8 mouse cellular contexts compared by ENCODE assay signal in the genomic region with DNA sequence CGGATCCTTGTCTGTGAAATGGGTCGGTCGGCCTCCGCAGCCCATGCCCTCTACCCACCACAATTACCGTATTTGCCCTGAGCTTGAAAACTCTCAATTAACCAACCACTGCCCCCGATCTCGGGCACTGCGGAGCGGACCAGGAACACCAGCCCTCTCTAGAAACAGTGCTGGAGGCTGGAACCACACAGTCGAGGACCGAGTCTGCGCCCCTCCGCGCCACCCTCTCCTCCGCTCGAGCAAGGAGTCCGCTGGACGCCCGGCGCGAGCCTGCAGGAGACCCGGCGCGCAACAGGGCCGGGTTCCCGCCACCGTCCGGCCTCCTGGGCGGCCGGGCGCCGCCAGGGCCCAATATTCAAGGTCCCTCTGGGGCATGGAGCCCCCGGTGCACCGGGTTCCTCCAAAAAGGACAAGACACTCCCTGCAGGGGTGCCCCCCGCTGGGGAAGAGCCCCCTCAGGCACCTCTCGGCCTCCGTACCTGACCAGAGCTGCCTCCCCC. TPM values are rescaled to one million over a fixed set of nuclear protein-coding genes. Genes with fewer than 3 reads are reported as not detected.
DNase-seq lines count a peak whose midpoint lies in the region; ATAC-seq and TF ChIP-seq lines count a peak whose summit lies in the region.

No protein-coding gene starts in this region.

- peaks cover 20% of the 10 kb centered on the region for H3K36me3 ChIP-seq in embryonic facial prominence, embryonic 13.5 days
- H3K36me3 ChIP-seq in neural tube, embryonic 13.5 days: 0 out of 2 replicates have a peak, but pooled peaks cover 18% of the 10 kb centered on the region

- no peaks in the 10 kb centered on the region for H3K27me3 ChIP-seq in embryonic facial prominence, embryonic 13.5 days
- H3K27me3 ChIP-seq in neural tube, embryonic 13.5 days: no peaks in the 10 kb centered on the region

- no peak for DNase-seq in lung, adult 2 months
- no peak for DNase-seq in lung, postnatal 14 days
- no peak for DNase-seq in gastrocnemius, postnatal 36 days
- no peak for DNase-seq in right cerebral cortex, adult 18-20 months
- DNase-seq in frontal cortex, adult 2 months (ENCODE audit: extremely low spot score in 1 of 2, low spot score in 1 of 2): no peak

- peak overlapping the region; percentile 82 for H3K4me2 ChIP-seq in embryonic facial prominence, embryonic 13.5 days
- H3K4me2 ChIP-seq in neural tube, embryonic 13.5 days: peak overlapping the region; percentile 92

- H3K4me1 ChIP-seq in lung, adult 2 months (ENCODE audit: control insufficient read depth, insufficient read depth, low read length): peaks cover 14% of the 10 kb centered on the region
- peaks cover 23% of the 10 kb centered on the region for H3K4me1 ChIP-seq in embryonic facial prominence, embryonic 13.5 days
- peaks cover 48% of the 10 kb centered on the region for H3K4me1 ChIP-seq in neural tube, embryonic 13.5 days (replicated peaks)

- intact Hi-C loops in gastrocnemius, postnatal 36 days (cut with DNase I): no loop called here

- no peaks in the 10 kb centered on the region for H3K9me3 ChIP-seq in embryonic facial prominence, embryonic 13.5 days
- H3K9me3 ChIP-seq in neural tube, embryonic 13.5 days: no peaks in the 10 kb centered on the region

- peak overlapping the region; percentile 92 for H3K27ac ChIP-seq in embryonic facial prominence, embryonic 13.5 days
- peak overlapping the region; percentile 95 for H3K27ac ChIP-seq in neural tube, embryonic 13.5 days (replicated peaks)

- no peak for TF ChIP-seq CTCF in lung, adult 2 months (IDR thresholded peaks at IDR 0.05; ENCODE audit: insufficient read depth, low read length)

- WGBS in lung, adult 2 months: under 1% methylated on average over 37 of the region's 37 CpGs
- under 1% methylated on average over 35 of the region's 37 CpGs for WGBS in embryonic facial prominence, embryonic 13.5 days
- WGBS in neural tube, embryonic 13.5 days: under 1% methylated on average over 36 of the region's 37 CpGs

- ATAC-seq in embryonic facial prominence, embryonic 13.5 days (ENCODE audit: insufficient number of reproducible peaks, insufficient read depth, low FRiP score, low TSS enrichment, low read depth): no peak; the same call in 1 of the 2 replicates
- ATAC-seq in inflammation-experienced regulatory T-cells, adult 6 months: peak; percentile 5
- peak; percentile 60 for ATAC-seq in neural tube, embryonic 13.5 days (ENCODE audit: low read depth)

- H3K9ac ChIP-seq in embryonic facial prominence, embryonic 13.5 days: peak overlapping the region; percentile 99
- H3K9ac ChIP-seq in neural tube, embryonic 13.5 days: peak overlapping the region; percentile 94

- H3K4me3 ChIP-seq in lung, adult 2 months (replicated peaks; ENCODE audit: extremely low read depth, low read depth, low read length): peak overlapping the region; percentile 75
- peak overlapping the region; percentile 100 for H3K4me3 ChIP-seq in embryonic facial prominence, embryonic 13.5 days
- H3K4me3 ChIP-seq in neural tube, embryonic 13.5 days: peak overlapping the region; percentile 95

- no peak for TF ChIP-seq POLR2A in lung, adult 2 months (IDR thresholded peaks at IDR 0.05; ENCODE audit: borderline replicate concordance, extremely low read depth, low read depth, low read length)

RNA-seq across cellular contexts. Expression of gene Clptm1, which starts 0.3 kb away (rescaled TPM):
- 96.8 and 143 TPM in 2 replicates for polyA plus RNA-seq in lung, adult 2 months (2012; rRNA removed)
- 69.8 and 74.7 TPM in 2 replicates for polyA plus RNA-seq in embryonic facial prominence, embryonic 13.5 days (2015; fragmentation: Nextera tagmentation; extraction: Ambion mirVana)
- polyA plus RNA-seq in inflammation-experienced regulatory T-cells, adult 6 months (2017; shearing (Covaris generic)): 10 to 100 TPM; 21.4 to 44.1 (median 27.2) TPM
- 110 and 118 TPM in 2 replicates for polyA plus RNA-seq in neural tube, embryonic 13.5 days (2015; fragmentation: Nextera tagmentation; extraction: Ambion mirVana)
- 10 to 100 TPM; 39.2 to 45.7 TPM for total RNA-seq in gastrocnemius, postnatal 36 days (2021)
- 125 and 128 TPM in 2 replicates for polyA plus RNA-seq in frontal cortex, adult 2 months (2012; rRNA removed)

RNA-seq across cellular contexts. Expression of gene Apoc2, which starts 13.2 kb away (rescaled TPM):
- polyA plus RNA-seq in lung, adult 2 months (2012; rRNA removed): 1.9 and 5.1 TPM in 2 replicates
- polyA plus RNA-seq in embryonic facial prominence, embryonic 13.5 days (2015; fragmentation: Nextera tagmentation; extraction: Ambion mirVana): 11.5 TPM in 1 of 2 replicates, not detected in the other
- polyA plus RNA-seq in inflammation-experienced regulatory T-cells, adult 6 months (2017; shearing (Covaris generic)): not detected
- 1.0 TPM in 1 of 2 replicates, not detected in the other for polyA plus RNA-seq in neural tube, embryonic 13.5 days (2015; fragmentation: Nextera tagmentation; extraction: Ambion mirVana)
- under 1 TPM in 1 of 2 experiments, not detected in 1; 0.99 TPM for total RNA-seq in gastrocnemius, postnatal 36 days (2021)
- polyA plus RNA-seq in frontal cortex, adult 2 months (2012; rRNA removed): 0.78 TPM in 1 of 2 replicates, not detected in the other

RNA-seq across cellular contexts. Expression of gene Gm44805, which starts 16.7 kb away (rescaled TPM):
- not detected in 2 replicates for polyA plus RNA-seq in lung, adult 2 months (2012; rRNA removed)
- 0.69 TPM in 1 of 2 replicates, not detected in the other for polyA plus RNA-seq in embryonic facial prominence, embryonic 13.5 days (2015; fragmentation: Nextera tagmentation; extraction: Ambion mirVana)
- not detected for polyA plus RNA-seq in inflammation-experienced regulatory T-cells, adult 6 months (2017; shearing (Covaris generic))
- not detected in 2 replicates for polyA plus RNA-seq in neural tube, embryonic 13.5 days (2015; fragmentation: Nextera tagmentation; extraction: Ambion mirVana)
- total RNA-seq in gastrocnemius, postnatal 36 days (2021): not detected
- not detected in 2 replicates for polyA plus RNA-seq in frontal cortex, adult 2 months (2012; rRNA removed)

RNA-seq across cellular contexts. Expression of gene Apoc4, which starts 16.8 kb away (rescaled TPM):
- 1.1 and 1.4 TPM in 2 replicates for polyA plus RNA-seq in lung, adult 2 months (2012; rRNA removed)
- 1.5 TPM in 1 of 2 replicates, not detected in the other for polyA plus RNA-seq in embryonic facial prominence, embryonic 13.5 days (2015; fragmentation: Nextera tagmentation; extraction: Ambion mirVana)
- polyA plus RNA-seq in inflammation-experienced regulatory T-cells, adult 6 months (2017; shearing (Covaris generic)): 1 to 10 TPM in 2 of 3 experiments, not detected in 1; 1.0 to 1.4 TPM
- 0.08 TPM in 1 of 2 replicates, not detected in the other for polyA plus RNA-seq in neural tube, embryonic 13.5 days (2015; fragmentation: Nextera tagmentation; extraction: Ambion mirVana)
- total RNA-seq in gastrocnemius, postnatal 36 days (2021): under 1 TPM in 1 of 2 experiments, not detected in 1; 0.43 TPM
- polyA plus RNA-seq in frontal cortex, adult 2 months (2012; rRNA removed): 0.19 TPM in 1 of 2 replicates, not detected in the other

RNA-seq across cellular contexts. Expression of gene Apoc1, which starts 28.0 kb away (rescaled TPM):
- 25.9 and 29.2 TPM in 2 replicates for polyA plus RNA-seq in lung, adult 2 months (2012; rRNA removed)
- 10.3 and 17.3 TPM in 2 replicates for polyA plus RNA-seq in embryonic facial prominence, embryonic 13.5 days (2015; fragmentation: Nextera tagmentation; extraction: Ambion mirVana)
- polyA plus RNA-seq in inflammation-experienced regulatory T-cells, adult 6 months (2017; shearing (Covaris generic)): 1 to 10 TPM in 1 of 3 experiments, not detected in 2; 1.2 TPM
- polyA plus RNA-seq in neural tube, embryonic 13.5 days (2015; fragmentation: Nextera tagmentation; extraction: Ambion mirVana): 4.4 and 6.6 TPM in 2 replicates
- total RNA-seq in gastrocnemius, postnatal 36 days (2021): 1 to 10 TPM in 1 of 2 experiments, under 1 TPM in 1; 0.94 to 1.4 TPM
- 3.3 and 4.7 TPM in 2 replicates for polyA plus RNA-seq in frontal cortex, adult 2 months (2012; rRNA removed)
